Mouse (Mus musculus): ENCODE measurements around the gene Mboat7.

Gene Mboat7

DNA sequence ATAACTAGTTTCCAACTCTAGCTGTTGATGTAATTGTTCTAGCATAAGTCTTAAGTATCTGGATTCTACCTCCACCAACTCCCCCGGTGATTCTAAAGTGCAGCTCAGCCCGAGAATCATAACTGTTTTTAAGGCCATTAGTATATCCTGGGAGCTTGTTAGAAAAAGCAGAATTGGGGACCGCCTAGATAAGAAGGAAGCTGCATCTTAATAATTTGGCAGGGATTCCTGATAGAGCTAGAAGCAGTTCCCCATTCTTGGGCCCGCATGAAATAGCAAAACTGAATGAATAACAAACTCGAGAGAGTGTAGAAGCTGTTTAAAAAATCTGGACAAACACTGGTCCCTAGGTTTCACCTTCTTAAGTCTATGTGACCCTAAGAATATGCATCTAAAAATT, 49.9 kb downstream of the Mboat7 start:
- DNase-seq, result no peak

GRCm38 (mm10) chr7:3630478-3630815, 62.9 kb downstream of the Mboat7 start:
- no peak for DNase-seq

GRCm38 (mm10) chr7:3629543-3630477, 63.5 kb downstream of the Mboat7 start, which contains the start of the genes Tfpt and Prpf31:
TSS of gene Tfpt (minus strand) at chr7:3629929.
TSS of gene Prpf31 (plus strand) at chr7:3629985.
- peak; percentile 90 to 93 for DNase-seq

DNA sequence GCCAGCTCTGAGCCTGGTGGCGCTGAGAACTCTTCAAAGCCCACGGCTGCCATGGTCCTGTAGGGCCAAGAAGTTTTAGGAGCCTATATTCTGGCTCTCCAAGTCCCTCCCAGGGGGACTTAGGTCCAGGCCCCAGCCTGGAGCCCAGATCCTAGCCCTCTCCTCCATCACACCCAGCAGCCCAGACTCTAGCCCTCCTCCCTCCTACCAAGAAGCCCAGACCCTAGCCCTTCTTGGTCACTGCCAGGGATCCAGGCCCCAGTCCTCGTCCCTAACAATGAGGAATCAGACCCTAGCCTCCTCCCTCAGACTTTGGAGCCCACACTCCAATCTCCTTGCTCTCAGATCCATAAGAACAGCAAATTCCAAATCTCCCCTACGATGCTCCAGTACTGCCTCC, 64.3 kb downstream of the Mboat7 start:
- no peak for DNase-seq
